Mouse (Mus musculus) cerebellum, adult 2 months (tissue): ENCODE data around the gene Fam129b. TPM values are rescaled to one million over a fixed set of nuclear protein-coding genes. Genes with fewer than 3 reads are reported as not detected.

Experiments
- DNase-seq, 2 experiments: peaks; one replicate each; pipeline ENCODE4 v3.0.0; 2021
- H3K27ac ChIP-seq: fragments of 200-500 bp; 2 replicates; pipeline ENCODE4 v1.5.1; 2012; ENCODE audit warnings: low read length, control low read depth, inconsistent platforms; ENCODE audit not compliant: insufficient read depth
- H3K27me3 ChIP-seq: fragments of 200-500 bp; 2 replicates; pipeline ENCODE4 v1.6.1; 2012; ENCODE audit warnings: inconsistent platforms, mild to moderate bottlenecking, low read length, moderate library complexity; ENCODE audit not compliant: control insufficient read depth, insufficient read depth
- H3K4me1 ChIP-seq: fragments of 200-500 bp; 2 replicates; pipeline ENCODE4 v1.6.1; 2011; ENCODE audit warnings: low read length; ENCODE audit not compliant: control insufficient read depth, insufficient read depth
- H3K4me3 ChIP-seq: fragments of 200-500 bp; replicated peaks from 2 replicates; pipeline ENCODE3; 2011; ENCODE audit warnings: mild to moderate bottlenecking, low read depth, low read length, control low read depth; ENCODE audit not compliant: insufficient read depth
- CTCF ChIP-seq: fragments of 200-500 bp; IDR thresholded peaks from 2 replicates; pipeline ENCODE4 v1.5.1; 2011; ENCODE audit warnings: low read depth, mild to moderate bottlenecking, control low read depth, low read length, moderate library complexity, borderline replicate concordance; ENCODE audit not compliant: insufficient read depth
- POLR2A ChIP-seq: fragments of 200-500 bp; IDR thresholded peaks from 2 replicates; pipeline ENCODE4 v1.6.1; 2011; ENCODE audit warnings: low read length, control low read depth, borderline replicate concordance; ENCODE audit not compliant: insufficient read depth
- WGBS: fragments of 180-500 bp; shearing (Covaris S2); methylation state at CpG from one replicate; pipeline ENCODE4 v1.1.7; 2018; 5-methylcytosine and 5-hydroxymethylcytosine counted together
- polyA plus RNA-seq: library from polyadenylated mRNA; depleted of rRNA; stranded (reverse); fragments of >200 nt; gene quantifications from 2 replicates; pipeline ENCODE4 v1.2.3, GENCODE M21; 2012; rRNA removed

Fam129b gene
- 23.9 and 24.5 TPM in 2 replicates for polyA plus RNA-seq

DNA sequence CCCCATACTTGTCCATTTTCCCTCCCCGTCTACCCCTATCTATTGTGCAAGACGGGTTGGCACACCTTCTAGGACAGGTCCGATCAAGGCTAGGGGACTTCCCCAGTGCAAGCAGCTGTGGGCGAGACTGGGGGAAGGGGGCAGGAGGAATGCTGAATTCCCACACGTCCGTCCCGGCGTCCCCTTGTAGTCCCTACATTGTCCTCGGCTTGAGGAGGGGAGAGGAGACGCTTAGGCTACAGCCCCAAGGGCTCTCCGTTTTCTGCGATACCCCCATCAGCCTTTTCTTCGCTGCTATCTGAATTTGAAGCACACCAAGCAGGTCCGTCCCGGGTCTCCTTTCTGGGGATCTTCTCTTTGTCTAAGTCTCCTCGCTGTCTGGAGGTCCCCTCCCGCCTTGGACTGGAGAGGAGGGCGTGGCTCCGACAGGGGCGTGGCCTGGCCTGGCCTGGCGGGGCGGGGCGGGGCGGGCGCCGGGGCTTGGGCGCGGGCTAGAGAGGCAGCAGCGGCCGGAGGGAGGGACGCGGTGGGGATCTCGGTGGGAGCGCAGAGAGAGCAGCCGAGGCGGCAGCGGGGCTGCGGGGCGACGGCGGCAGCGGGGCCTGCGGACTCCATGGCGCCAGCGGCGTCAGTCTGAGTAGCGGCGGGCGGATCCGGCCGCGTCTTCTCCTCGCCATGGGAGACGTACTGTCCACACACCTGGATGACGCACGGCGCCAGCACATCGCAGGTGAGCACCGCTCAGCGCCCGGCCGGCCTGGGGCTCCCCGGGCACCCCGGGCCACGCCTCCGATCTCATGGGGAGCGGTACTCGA is at the start of gene Fam129b:
Gene Fam129b, plus strand, starts transcription at position 440 of the 815 bp plus-strand sequence.
- Histone ChIP-seq H3K4me3 (peak within 1 kb of the TSS; percentile 60), H3K27me3 (no peaks in the 10 kb centered on the region), H3K27ac (peak within 1 kb of the TSS; percentile 36; the same call in 1 of the 2 replicates), H3K4me1 (peaks cover 12% of the 10 kb centered on the region)
- peak; percentile 79 to 83 for DNase-seq
- 1% methylated on average over 65 of the region's 68 CpGs for WGBS
- peak; percentile 30; the same call in 1 of the 2 replicates for TF ChIP-seq POLR2A
- TF ChIP-seq CTCF, result no peak

GRCm38 (mm10) chr2:32828979-32829676 is 46.8 kb upstream of the Fam129b start:
- WGBS, result 22% methylated on average over 11 of the region's 11 CpGs
- H3K27me3 ChIP-seq, result no peaks in the 10 kb centered on the region
- H3K27ac ChIP-seq, result peak overlapping the region; percentile 91
- no peak overlapping the region for H3K4me3 ChIP-seq
- H3K4me1 ChIP-seq, result peaks cover 43% of the 10 kb centered on the region
- TF ChIP-seq POLR2A, result no peak
- TF ChIP-seq CTCF, result no peak
- no peak for DNase-seq

DNA sequence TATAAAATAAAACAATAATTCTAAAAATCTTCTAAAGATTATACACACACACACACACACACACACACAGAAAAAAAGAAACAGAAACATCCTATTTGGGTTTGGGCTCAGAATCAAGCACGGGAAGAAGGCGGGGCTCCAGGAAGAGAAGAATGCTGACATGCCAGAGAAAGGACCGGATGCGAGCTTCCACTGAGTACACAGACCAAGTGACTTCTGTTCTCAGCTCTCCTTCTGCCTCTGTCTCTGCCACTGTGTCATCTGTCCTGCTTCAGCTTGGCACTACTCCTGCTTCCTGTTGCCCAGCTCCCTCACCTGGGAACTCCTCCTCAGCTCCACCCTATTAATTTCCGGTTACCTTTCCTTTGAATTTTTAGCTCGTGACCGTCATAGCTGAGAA is 41.4 kb upstream of the Fam129b start:
- 5% methylated on average over 7 of the region's 7 CpGs for WGBS
- no peaks in the 10 kb centered on the region for H3K27me3 ChIP-seq
- TF ChIP-seq CTCF (no peak), POLR2A (no peak)
- H3K27ac ChIP-seq, result peak overlapping the region; percentile 94
- peaks cover 52% of the 10 kb centered on the region for H3K4me1 ChIP-seq
- peak; percentile 57 to 61 for DNase-seq
- H3K4me3 ChIP-seq, result peak overlapping the region; percentile 26

- TF ChIP-seq POLR2A (no peak), CTCF (no peak)
- Histone ChIP-seq H3K27ac (peak overlapping the region; percentile 94), H3K4me1 (peaks cover 51% of the 10 kb centered on the region), H3K4me3 (no peak overlapping the region), H3K27me3 (no peaks in the 10 kb centered on the region)
- peak; percentile 53 to 73 for DNase-seq
Measured at GRCm38 (mm10) chr2:32835588-32835987, 40.3 kb upstream of the Fam129b start.

DNA sequence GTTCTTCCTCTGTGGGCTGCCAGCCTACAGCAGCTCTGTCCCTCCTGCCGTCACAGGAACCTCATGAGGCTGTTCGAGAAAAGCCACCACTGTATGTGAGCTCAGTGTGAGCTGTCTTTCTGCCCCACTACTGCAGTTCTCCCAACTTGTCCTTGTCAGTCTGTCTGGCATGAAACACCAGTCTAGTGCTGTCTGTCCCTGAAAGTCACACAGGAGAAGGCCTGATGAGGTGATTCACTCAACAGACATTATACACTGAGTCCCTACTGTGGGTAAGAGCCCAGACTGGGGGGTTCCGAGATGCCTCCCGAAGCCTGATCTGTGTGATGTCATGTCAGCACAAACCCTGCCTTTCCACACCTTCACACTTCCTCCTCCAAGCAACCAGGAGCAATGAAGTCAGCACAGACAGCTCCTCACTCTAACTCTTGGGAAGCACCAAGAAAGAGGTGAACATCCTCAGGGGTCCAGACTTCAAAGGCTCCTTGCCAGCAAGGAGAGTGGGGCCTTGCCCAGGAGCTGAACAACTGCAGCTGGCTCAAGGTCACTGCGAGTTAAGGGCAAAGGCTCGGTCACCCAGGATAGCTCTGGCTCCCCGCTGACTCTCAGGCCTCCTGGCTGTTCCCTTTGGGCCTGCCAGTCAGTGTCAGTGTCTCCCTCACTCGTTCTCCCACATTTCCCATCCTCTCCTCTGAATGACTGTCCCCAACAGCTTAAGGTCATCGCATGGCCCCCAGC is 37.6 kb upstream of the Fam129b start:
- Histone ChIP-seq H3K27ac (peak overlapping the region; percentile 81), H3K4me1 (peaks cover 57% of the 10 kb centered on the region), H3K4me3 (no peak overlapping the region), H3K27me3 (no peaks in the 10 kb centered on the region)
- whole genome bisulfite sequencing, result 31% methylated on average over 9 of the region's 9 CpGs
- TF ChIP-seq CTCF (no peak), POLR2A (no peak)
- DNase-seq, result no peak

DNA sequence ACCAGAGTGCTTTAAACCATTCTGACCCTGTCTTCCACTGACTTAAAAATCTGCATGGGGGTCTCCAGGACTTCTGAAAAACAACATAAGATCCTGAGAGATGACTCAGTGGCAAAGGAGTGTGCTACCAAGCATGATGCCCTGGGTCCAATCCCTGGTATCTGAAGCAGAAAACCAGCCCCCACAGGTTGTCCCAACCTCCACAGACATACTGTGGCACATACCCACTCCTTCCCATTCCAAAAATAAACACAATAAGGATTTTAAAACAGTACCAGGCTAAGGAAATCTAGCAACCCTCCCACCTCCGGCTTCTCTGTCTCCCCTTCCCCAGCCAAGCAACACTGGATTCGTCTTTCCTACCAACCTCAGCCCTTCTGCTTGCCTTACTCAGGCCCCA is 36.7 kb upstream of the Fam129b start:
- TF ChIP-seq POLR2A, result no peak
- TF ChIP-seq CTCF, result no peak
- H3K27ac ChIP-seq, result peak overlapping the region; percentile 20; the same call in 1 of the 2 replicates
- peak in 1 of 2 experiments; percentile 18 for DNase-seq
- H3K27me3 ChIP-seq, result no peaks in the 10 kb centered on the region
- WGBS, result 55% methylated on average over 2 of the region's 2 CpGs
- H3K4me1 ChIP-seq, result peaks cover 61% of the 10 kb centered on the region
- H3K4me3 ChIP-seq, result no peak overlapping the region

DNA sequence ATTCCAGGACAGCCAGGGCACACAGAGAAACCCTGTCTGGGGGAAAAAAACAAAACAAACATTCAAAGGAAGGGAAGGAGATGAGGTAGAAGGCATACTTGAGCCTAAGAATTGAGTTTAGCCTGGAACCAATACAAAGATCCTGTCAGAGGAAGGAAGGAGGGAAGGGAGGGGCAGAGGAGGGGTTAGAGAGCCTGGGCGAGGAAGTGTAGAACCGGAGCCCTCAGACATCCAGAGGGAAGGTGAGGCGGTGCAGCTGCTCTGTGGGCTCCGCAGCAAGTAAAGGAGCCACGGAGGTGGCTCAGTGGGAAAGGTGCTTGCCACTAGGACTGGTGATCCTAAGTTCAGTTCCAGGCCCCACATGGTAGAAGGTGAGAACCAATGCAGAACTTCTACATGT is 34.8 kb upstream of the Fam129b start:
- Histone ChIP-seq H3K4me3 (no peak overlapping the region), H3K27me3 (no peaks in the 10 kb centered on the region), H3K4me1 (peaks cover 50% of the 10 kb centered on the region), H3K27ac (0 out of 2 replicates have a peak overlapping the region, but pooled peaks have one; percentile 16)
- peak in 1 of 2 experiments; percentile 25 for DNase-seq
- no peak for TF ChIP-seq CTCF
- TF ChIP-seq POLR2A, result no peak
- 37% methylated on average over 5 of the region's 5 CpGs for WGBS
